Mouse (Mus musculus) brain, embryonic 14.5 days (tissue): ENCODE data around the gene Icam1. TPM values are rescaled to one million over a fixed set of nuclear protein-coding genes. Genes with fewer than 3 reads are reported as not detected.
"Not testable (repeated sequence)": the region's sequence is repeated elsewhere in the genome, so short reads cannot be mapped to it uniquely, and the experiment has no call there.

Experiments
- DNase-seq: peaks from one replicate; pipeline ENCODE4 v3.0.0-alpha.2; 2011; ENCODE audit warnings: low read depth
- CTCF ChIP-seq: fragments of 200-500 bp; IDR thresholded peaks from 2 replicates; pipeline ENCODE4 v1.5.1; 2012; ENCODE audit warnings: inconsistent platforms, mild to moderate bottlenecking, moderate library complexity, borderline replicate concordance; ENCODE audit not compliant: insufficient read depth, insufficient read length; ENCODE audit errors: extremely low read depth
- POLR2A ChIP-seq: fragments of 200-500 bp; IDR thresholded peaks from 2 replicates; pipeline ENCODE4 v1.6.1; 2012; ENCODE audit warnings: mild to moderate bottlenecking, inconsistent platforms, borderline replicate concordance; ENCODE audit not compliant: poor library complexity, insufficient read depth, insufficient read length, severe bottlenecking; ENCODE audit errors: extremely low read depth
- polyA plus RNA-seq: library from polyadenylated mRNA; depleted of rRNA; stranded (reverse); fragments of >200 nt; gene quantifications from 2 replicates; pipeline ENCODE4 v1.2.3, GENCODE M21; 2012

The Icam1 gene
- polyA plus RNA-seq, 1 experiment = 3.9 TPM

DNA sequence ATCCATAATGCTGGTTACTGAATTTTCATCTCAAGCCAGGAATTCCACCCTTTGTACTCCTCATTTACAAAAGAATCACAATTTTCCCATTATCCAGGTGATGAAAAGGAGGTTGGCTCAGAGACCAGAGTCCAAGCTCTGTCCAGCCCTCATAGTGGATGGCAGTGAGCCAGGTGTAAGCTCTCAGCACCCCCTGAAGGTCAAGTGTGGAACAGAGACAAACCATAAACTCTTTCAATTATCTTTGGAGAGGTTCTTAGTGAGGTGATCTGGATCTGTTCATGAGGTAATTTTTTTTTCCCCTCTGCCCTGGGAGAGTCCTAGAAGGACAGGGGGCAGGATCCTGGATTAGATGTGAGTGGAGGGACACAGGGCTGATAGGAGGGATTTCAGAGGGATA, 15.0 kb upstream of the Icam1 start:
- TF ChIP-seq POLR2A (no peak), CTCF (peak; percentile 30; the same call in 1 of the 2 replicates)
- no peak for DNase-seq

DNA sequence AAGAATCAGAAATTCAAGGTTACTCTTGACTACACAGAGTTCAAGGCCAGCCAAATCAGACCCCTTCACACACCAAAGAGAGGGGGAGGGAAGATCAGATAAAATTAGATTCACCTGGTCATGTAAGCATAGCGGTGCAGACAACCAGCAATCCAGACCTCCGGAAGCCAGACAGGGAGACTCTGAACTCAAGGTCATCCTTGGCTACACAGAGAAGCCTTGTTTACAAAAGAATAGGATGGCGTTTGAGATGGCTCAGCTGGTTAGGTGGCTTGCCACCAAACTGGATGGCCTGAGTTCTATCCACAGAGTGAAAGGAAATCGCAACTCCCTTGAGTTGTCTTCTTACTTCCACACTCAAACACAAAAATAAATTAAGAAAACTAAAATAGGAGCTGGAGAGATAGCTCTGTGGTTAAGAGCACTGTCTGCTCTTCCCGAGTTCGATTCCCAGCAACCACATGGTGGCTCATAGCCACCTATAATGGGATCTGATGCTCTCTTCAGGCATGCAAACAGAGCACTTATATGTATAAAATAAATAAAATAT, 14.1 kb upstream of the Icam1 start:
- TF ChIP-seq POLR2A (no peak), CTCF (no peak)
- no peak for DNase-seq

DNA sequence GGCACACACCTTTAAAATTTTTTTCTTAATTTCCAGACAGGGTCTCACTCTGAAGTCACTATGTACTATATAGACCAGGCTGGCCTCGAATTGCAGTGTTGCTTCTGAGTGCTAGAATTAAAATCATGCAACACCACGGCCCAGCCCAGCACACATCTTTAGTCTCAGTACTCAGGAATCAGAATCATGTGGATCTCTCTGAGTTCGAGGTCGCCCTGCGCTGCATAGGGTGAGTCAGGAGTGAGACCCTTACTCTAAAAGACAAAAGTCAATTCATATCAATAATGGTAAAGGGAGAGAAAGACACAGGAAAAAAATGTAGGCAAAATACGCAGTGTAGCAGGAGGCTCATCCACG, 13.5 kb upstream of the Icam1 start:
- DNase-seq = no peak
- TF ChIP-seq POLR2A = no peak
- TF ChIP-seq CTCF = no peak

DNA sequence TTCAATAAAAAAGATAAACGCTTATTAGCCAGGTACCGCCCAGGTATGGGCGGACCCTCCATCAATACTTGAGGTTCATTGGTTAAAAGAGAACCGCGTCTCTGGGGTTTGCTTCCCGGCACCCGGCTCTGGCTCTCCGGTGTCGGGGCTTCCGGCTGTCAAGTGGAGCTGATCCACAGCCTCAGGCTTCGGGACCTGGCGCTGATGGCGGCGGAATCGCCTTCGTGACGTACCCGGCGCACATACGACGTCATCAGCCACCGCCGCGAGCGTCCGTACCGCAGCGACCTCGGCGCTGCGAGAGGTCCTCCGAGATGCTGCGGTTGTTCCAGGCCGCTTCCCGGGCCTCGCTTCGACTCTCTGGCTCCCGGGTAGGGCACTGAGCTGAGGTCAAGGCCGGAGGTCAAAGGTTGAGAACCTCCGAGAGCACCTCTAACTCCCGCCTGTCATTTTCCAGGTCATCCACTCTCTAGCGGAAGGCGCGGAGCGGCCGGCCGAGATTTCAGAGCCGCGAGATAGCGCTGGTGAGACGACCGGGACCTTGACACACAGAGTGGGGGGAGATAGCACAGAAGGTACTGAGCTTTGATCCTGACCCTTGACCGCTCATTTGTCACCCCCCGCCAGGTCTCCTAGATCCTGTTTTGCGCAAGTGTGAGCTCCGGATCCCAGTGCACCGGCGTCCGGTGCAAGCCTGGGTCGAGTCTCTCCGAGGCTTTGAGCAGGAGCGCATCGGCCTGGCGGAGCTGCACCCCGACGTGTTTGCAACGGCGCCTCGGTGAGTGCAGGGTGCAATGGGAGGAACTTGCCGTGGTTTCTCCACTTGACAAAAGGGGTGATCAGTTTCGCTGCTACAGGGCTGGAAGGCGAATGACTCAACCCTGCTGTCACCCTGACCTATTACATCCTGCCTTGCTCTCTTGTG, 12.9 kb upstream of the Icam1 start, which contains the start of gene Mrpl4:
Gene Mrpl4, plus strand, starts transcription at position 112 of the 925 bp plus-strand sequence.
- peak; percentile 88; the same call in 1 of the 2 replicates for TF ChIP-seq POLR2A
- no peak for TF ChIP-seq CTCF
- peak; percentile 95 for DNase-seq

DNA sequence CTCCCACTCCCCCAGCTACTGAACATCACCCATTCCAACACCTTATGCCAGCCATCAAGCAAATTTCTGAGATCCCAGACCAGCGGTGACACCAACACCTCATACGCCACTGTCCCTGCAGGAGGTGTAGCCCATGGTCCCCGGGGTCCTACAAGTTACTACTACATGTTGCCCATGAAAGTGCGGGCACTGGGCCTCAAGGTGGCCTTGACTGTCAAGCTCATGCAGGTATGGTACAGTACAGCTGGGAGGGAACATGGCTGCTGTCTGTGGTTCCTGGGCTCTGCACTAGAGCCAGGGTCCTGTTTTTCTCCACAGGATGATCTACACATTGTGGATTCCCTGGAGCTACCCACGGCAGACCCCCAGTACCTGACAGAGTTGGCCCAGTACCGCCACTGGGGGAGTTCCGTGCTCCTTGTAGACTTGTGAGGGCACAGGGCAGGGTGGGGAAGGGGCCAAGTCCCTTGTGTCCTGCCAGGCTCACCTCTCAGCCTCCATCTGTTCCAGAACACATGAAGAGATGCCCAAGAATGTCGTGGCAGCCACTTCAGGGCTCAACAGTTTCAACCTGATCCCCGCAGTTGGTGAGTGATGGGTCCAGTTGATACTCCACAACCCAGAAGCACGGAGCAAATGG, 8.4 kb upstream of the Icam1 start:
- no peak for TF ChIP-seq CTCF

DNA sequence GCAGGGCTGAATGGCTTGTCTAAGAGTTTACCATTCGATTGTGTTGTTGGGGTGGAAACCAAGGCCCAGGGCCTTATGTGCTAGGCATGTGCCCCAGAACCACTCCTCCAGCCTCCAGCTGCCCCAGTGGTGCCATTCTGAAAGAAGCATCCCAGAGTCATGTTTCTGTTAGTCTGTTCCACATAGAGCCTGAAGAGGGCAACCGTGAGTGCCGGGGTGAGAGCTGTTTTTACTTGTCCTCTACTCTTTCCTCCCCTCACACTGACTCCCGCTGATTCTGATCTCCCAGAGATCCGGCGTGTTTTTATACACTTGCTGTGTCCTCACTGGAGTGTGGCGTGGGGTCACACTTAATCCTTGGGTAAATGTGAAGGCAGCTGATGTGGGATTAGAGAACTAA, 7.8 kb upstream of the Icam1 start:
- TF ChIP-seq CTCF (no peak), POLR2A (no peak)

More for the DNA sequence above, 8.4 kb upstream of the Icam1 start:
- no peak for DNase-seq

DNA sequence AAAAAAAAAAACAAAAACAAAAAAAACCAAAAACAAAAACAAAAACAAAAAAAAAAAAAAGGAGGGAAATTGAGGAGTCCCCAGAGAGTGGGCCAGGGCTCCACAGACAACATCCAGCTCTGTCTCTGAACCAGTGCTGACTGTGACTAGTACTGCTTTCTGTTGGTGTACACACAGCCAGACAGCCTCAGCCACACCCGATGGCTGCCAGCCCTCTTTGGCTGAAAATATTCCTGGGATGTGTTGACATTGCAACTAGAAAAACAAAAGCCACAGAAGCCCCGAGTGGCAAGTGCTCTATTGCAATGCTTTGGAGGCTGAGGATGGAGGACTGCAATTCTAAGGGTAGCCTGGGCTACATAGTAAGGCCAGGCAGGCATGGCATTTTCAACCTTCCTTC, 5.4 kb upstream of the Icam1 start:
- DNase-seq = no peak
- TF ChIP-seq POLR2A = no peak

More for the DNA sequence above, 7.8 kb upstream of the Icam1 start:
- DNase-seq = no peak

DNA sequence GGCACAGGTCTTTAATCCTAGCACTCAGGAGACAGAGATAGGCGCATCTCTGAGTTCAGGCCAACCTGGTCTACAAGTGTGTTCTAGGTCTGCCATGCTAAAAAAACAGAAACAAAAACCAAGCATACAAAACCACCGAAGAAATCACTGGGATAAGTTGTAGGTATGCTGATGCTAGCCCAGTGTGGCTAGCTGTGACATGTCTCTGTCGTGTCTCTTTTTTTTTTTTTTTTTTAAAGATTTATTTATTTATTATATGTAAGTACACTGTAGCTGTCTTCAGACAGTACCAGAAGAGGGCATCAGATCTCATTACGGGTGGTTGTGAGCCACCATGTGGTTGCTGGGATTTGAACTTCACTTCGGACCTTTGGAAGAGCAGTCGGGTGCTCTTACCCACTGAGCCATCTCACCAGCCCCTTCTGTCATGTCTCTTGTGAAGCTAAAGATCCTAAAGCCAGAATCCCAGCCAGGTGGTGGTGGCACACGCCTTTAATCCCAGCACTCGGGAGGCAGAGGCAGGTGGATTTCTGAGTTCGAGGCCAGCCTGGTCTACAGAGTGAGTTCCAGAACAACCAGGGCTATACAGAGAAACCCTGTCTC, 4.7 kb upstream of the Icam1 start:
- not testable (repeated sequence) for DNase-seq

DNA sequence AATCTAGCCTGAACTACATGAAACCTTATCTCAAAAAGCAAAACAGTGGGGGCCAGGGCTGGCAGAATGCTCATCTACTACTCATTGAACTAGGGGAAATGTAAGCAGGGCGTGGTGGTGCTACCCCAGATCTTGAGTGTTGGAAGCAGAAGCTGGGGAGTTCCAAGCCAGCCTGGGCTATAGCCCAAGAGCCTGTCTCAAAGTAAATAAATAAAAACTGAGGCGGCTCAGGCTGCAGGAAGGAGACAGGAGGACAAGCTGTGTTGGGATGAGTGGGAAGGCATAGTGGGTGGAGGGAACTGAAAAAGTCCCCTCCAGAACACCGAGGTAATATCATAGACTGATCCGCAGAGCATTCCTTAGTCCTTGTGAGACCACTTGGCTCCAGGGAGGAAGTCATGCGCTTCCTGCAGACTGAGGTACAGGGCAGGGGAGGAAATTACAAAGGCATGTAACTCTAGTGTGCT, 3.9 kb upstream of the Icam1 start:
- DNase-seq = no peak
- TF ChIP-seq CTCF (no peak), POLR2A (no peak)

DNA sequence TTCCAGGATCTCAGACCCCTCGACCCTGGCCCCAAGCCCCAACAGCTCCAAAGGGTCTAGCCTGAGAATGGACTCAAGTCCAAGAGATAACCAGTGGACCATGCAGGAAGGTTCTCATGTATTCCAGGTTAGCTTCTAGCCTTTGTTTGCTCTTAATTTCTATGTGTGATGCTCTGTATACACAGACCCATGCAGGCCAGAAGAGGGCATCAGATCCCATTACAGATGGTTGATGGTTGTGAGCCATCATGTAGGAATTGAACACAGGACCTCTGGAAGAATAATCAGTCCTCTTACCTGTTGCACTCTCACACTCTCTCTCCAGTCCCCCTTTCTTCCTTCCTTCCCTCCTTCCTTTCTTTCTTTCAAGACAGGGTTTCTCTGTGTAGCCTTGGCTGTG, 3.4 kb upstream of the Icam1 start:
- TF ChIP-seq POLR2A = no peak
- TF ChIP-seq CTCF = no peak
- DNase-seq = no peak

DNA sequence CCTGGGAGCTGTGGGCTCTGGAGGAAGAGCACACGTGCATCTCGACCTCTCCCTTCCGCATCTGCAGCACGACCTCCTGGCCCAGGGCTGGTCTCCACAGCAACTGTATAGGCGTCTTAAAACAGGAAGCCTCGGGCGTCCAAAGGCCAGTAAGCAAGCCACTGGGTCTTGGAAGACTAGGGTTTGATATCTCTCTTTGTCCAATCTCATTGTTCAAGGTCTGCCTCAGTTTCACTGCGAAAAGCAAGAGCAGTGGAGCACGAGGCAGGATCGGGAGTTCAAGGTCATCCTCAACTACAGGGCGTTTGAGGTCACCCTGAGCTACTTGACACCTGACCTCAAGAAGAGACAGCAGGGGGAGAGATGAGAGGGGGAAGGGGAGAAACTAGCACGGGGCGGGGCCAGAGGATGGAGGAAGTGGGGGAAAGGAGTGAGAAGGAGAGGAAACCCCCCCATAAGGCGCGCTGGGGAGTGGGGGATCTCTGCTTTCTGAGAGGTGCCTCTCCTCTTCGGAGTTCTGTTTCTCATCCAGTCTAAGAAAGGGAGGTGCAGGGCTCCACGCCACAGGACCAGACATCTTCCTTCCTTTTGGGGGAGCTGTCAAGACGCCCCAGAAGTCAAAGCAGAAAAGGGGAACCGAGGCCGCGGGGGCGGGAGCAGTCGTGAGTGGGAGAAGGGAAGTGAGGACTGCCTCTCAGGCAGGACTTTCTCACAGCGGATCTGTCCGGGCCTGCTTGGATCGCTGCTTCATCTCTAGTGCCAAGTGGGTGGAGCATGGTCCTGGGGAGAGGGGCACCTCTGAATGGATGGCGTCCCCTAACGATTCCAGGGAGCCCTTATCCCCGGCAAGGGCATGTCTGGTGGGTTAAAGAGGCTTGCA, 854 bp upstream of the Icam1 start:
- DNase-seq = no peak
- TF ChIP-seq CTCF (no peak), POLR2A (no peak)
